Mouse (Mus musculus): ENCODE measurements around the gene Gpr62. TPM values are rescaled to one million over a fixed set of nuclear protein-coding genes. Genes with fewer than 3 reads are reported as not detected.
A peak's percentile ranks its signal among the peaks of the same experiment; 100 is the strongest.

Gpr62 gene
- polyA plus RNA-seq, 1 experiment from 2014 or later = 0.64 TPM

DNA sequence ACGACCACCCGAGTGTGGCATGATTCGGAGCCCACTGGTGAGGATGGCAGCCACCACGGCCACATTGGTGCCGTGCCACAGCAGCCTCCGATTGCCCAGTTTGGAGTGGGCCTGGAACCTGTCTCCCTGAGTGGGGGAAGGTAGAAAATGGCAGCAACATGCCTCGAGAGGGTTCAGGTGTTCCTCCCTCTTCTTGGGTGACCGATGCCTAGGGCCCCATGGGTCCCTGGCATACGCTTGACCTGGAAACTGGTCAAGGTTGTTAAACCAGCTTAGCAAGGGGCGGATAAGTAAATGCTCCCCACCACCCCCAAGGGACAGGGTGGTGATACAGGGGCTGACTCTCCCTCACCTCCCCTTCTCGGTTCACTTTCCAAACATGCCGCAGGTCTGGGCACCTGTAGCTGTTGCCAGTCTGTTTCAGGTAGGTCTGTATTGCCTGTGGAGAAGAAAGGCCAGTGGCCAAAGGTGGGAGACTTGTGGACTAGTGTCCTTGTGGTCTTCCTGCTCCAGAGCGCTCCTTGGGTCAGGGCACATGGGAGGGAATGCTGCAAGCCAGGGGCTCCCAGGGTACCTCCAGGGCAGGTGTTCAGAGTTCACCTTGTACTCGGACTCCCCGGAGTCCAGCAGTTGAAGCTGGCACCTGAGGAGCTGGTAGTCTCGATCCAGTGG lies 7.5 kb upstream of the Gpr62 start:
- no peak for ATAC-seq (replicated peaks)
- Histone ChIP-seq H3K36me3 (no peaks in the 10 kb centered on the region), H3K27me3 (no peaks in the 10 kb centered on the region), H3K4me3 (no peak overlapping the region), H3K27ac (replicated peaks) (no peak overlapping the region), H3K9ac (replicated peaks) (no peak overlapping the region), H3K4me2 (replicated peaks) (no peak overlapping the region), H3K4me1 (peaks cover 25% of the 10 kb centered on the region), H3K9me3 (no peaks in the 10 kb centered on the region)
- WGBS = 91% methylated on average over 16 of the region's 16 CpGs

DNA sequence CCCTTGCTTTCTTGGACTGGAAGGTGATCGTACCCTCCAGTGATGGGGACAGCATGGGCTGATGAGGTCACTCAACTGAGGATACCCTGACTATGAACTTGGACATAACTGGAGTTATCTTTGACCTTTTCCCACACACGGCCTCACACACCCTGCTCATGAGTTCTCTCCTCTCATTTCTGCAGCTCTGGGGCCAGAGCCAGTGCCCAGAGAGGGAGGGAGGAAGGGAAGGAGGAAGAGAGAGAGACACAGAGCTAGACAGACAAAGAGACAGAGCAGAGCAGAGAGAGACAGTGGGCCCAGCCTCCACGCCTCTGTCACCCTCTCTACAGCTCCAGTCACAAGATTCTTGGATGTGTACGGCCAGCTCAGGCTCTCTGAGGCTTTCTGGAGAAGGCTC lies 6.6 kb upstream of the Gpr62 start:
- Histone ChIP-seq H3K27me3 (no peaks in the 10 kb centered on the region), H3K4me3 (no peak overlapping the region), H3K9ac (replicated peaks) (no peak overlapping the region), H3K27ac (replicated peaks) (no peak overlapping the region), H3K36me3 (no peaks in the 10 kb centered on the region), H3K4me1 (peaks cover 17% of the 10 kb centered on the region), H3K4me2 (replicated peaks) (no peak overlapping the region), H3K9me3 (no peaks in the 10 kb centered on the region)
- 73% methylated on average over 4 of the region's 4 CpGs for WGBS
- ATAC-seq (replicated peaks) = no peak

DNA sequence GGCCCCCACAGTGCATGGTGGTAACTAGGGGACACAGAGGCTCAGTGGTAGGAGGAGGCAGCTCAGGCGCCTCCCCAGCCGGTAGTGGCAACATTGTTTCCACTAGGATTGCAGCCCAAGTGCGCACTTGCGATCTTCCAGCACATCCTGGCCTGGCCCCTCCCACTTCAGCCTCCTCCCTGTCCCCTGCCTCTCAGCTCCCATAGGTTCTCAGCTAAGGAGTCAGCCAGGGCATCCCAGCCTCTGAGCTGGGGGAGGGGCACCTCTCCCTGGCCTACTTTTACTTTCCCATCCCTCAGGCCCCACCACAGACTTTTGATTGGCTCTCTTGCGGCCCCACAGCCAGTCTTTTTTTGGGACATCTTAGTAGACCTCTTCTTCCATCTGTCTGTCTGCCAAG lies 6.2 kb upstream of the Gpr62 start:
- no peak overlapping the region for H3K27ac ChIP-seq (replicated peaks)
- H3K36me3 ChIP-seq = no peaks in the 10 kb centered on the region
- no peak overlapping the region for H3K4me2 ChIP-seq (replicated peaks)
- no peak overlapping the region for H3K4me3 ChIP-seq
- H3K9me3 ChIP-seq = no peaks in the 10 kb centered on the region
- WGBS = 11% methylated on average over 5 of the region's 5 CpGs
- no peaks in the 10 kb centered on the region for H3K27me3 ChIP-seq
- no peak overlapping the region for H3K9ac ChIP-seq (replicated peaks)
- ATAC-seq (replicated peaks) = no peak
- peaks cover 17% of the 10 kb centered on the region for H3K4me1 ChIP-seq

DNA sequence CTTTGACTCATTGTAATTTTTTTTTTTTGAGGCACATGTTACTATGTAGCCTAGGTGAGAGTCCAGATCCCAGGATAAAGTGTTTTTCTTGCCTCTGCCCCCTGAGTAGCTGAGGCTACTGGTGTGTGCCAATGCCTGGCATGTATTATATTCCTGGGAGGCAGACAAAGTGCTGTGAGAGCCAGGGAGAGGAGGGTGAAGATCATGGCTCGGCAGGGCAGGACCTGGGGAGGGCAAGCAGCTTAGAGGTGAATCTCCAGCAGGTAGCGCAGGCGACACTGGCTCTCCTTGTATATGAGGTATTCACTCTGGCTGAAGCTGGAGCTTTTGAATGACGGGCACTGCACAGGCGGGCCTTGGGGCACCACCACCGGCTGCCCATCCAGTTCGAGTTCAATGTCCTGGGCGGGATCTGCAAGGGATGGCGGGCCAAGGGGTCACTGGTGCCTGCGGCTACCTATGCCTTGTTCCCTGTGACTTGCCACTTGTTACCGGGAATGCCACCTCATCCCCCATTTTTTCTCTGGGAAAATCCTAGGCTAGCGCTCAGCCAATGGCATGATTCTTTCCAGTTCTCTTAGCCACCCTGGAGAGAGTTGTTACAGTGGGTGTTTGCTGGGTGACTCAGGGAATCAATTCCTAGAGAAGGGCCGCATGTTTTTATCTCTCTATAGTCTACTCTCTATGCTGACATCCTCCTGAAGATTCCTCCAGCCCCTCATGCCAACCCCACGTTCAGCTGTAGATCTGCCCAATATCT lies 5.4 kb upstream of the Gpr62 start:
- Histone ChIP-seq H3K9me3 (no peaks in the 10 kb centered on the region), H3K4me3 (no peak overlapping the region), H3K27me3 (no peaks in the 10 kb centered on the region), H3K4me2 (replicated peaks) (no peak overlapping the region), H3K9ac (replicated peaks) (no peak overlapping the region), H3K4me1 (peaks cover 13% of the 10 kb centered on the region), H3K36me3 (no peaks in the 10 kb centered on the region), H3K27ac (replicated peaks) (no peak overlapping the region)
- WGBS = 63% methylated on average over 14 of the region's 14 CpGs
- no peak for ATAC-seq (replicated peaks)

DNA sequence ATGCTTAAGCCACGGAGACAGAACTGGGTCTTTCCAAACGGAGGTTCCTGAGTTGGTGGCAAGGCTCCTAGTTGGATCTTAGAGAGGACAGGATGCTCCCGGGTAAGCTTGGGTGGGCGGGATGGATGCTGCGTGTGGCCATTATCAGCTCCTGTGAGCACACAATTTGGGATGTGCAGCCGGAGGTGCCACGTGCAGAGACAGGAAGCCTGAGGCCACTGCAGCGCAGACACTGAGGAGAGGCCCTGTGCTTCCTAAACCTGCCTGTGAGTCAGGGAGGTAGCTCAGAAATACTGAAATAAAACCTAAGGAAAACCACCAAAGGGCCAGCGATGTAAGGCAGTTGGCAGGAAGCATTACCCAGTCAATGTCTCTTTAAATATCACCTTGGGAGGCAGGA lies 4.0 kb upstream of the Gpr62 start:
- no peaks in the 10 kb centered on the region for H3K9me3 ChIP-seq
- WGBS = 73% methylated on average over 9 of the region's 9 CpGs
- no peak overlapping the region for H3K4me2 ChIP-seq (replicated peaks)
- no peaks in the 10 kb centered on the region for H3K36me3 ChIP-seq
- no peak overlapping the region for H3K9ac ChIP-seq (replicated peaks)
- H3K27ac ChIP-seq (replicated peaks) = no peak overlapping the region
- no peak for ATAC-seq (replicated peaks)
- no peaks in the 10 kb centered on the region for H3K27me3 ChIP-seq
- no peak overlapping the region for H3K4me3 ChIP-seq
- peaks cover 21% of the 10 kb centered on the region for H3K4me1 ChIP-seq

DNA sequence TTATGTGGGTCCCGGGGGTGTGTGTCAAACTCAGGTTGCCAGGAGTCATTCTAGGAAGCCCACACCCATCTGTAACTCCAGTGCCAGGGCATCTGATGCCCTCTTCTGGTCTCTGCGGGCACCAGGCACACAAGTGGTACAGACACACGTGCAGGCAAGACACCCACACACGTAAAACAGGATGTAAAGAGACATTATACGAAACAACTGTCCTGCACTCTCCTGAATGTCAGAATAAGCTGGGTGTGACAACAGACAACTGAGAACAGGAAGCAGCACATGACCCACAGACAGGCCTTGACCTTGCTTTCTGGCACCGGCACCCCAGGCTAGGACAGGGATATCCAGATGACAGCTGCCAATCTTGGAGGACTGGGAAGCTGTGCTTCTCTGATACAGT lies 3.6 kb upstream of the Gpr62 start:
- WGBS = 83% methylated on average over 6 of the region's 6 CpGs
- Histone ChIP-seq H3K36me3 (no peaks in the 10 kb centered on the region), H3K27me3 (no peaks in the 10 kb centered on the region), H3K27ac (replicated peaks) (no peak overlapping the region), H3K4me3 (no peak overlapping the region), H3K4me1 (peaks cover 21% of the 10 kb centered on the region), H3K4me2 (replicated peaks) (no peak overlapping the region), H3K9me3 (no peaks in the 10 kb centered on the region), H3K9ac (replicated peaks) (no peak overlapping the region)
- ATAC-seq (replicated peaks) = no peak

DNA sequence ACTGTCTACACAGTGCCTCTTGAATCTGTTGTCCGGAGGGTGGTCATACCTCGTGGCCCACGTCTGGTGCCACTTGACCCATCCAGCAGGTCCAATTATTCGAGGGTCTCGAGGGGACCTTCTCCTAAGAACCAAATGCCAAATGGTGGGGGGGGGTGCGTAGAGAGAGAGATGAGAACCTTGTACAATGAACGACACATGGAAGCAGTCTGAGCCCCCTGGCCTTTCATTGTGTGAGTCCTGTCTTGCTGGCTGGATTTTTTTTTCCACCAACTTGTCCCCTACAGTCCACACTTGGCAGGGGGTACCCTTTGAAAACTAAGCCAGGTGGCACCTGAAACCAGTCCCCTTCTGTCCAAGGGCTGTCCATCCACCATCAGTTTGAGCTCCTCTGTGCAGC lies 2.0 kb upstream of the Gpr62 start:
- peaks cover 19% of the 10 kb centered on the region for H3K4me1 ChIP-seq
- H3K36me3 ChIP-seq = peaks cover 8% of the 10 kb centered on the region
- no peak overlapping the region for H3K4me2 ChIP-seq (replicated peaks)
- no peaks in the 10 kb centered on the region for H3K9me3 ChIP-seq
- 85% methylated on average over 7 of the region's 7 CpGs for WGBS
- no peaks in the 10 kb centered on the region for H3K27me3 ChIP-seq
- H3K9ac ChIP-seq (replicated peaks) = no peak overlapping the region
- no peak for ATAC-seq (replicated peaks)
- H3K27ac ChIP-seq (replicated peaks) = no peak overlapping the region
- no peak overlapping the region for H3K4me3 ChIP-seq

DNA sequence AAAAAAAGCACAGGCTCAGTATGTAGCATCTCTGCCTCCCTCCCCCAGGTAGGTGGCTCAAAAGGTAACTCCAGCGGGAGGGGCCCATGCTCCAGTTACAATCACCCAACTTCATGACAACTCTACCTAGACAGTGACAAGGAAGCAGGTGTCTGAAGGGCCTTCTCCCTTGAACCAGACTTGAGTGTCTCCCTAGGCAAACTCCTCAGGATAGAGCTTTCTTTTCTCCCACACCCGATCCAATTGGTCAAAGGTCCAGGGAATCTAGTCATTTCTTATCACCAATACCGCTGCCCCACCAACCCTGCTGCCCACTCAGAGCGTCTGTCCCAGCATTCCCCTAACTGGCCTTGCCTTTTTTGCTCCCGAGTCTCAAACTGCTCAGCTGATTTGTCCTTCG lies 983 bp upstream of the Gpr62 start:
- Histone ChIP-seq H3K27me3 (no peaks in the 10 kb centered on the region), H3K9ac (replicated peaks) (no peak overlapping the region), H3K4me2 (replicated peaks) (no peak overlapping the region), H3K36me3 (peaks cover 17% of the 10 kb centered on the region), H3K9me3 (no peaks in the 10 kb centered on the region), H3K27ac (replicated peaks) (no peak overlapping the region), H3K4me1 (peaks cover 19% of the 10 kb centered on the region), H3K4me3 (no peak overlapping the region)
- ATAC-seq (replicated peaks) = no peak
- 91% methylated on average over 6 of the region's 6 CpGs for WGBS

DNA sequence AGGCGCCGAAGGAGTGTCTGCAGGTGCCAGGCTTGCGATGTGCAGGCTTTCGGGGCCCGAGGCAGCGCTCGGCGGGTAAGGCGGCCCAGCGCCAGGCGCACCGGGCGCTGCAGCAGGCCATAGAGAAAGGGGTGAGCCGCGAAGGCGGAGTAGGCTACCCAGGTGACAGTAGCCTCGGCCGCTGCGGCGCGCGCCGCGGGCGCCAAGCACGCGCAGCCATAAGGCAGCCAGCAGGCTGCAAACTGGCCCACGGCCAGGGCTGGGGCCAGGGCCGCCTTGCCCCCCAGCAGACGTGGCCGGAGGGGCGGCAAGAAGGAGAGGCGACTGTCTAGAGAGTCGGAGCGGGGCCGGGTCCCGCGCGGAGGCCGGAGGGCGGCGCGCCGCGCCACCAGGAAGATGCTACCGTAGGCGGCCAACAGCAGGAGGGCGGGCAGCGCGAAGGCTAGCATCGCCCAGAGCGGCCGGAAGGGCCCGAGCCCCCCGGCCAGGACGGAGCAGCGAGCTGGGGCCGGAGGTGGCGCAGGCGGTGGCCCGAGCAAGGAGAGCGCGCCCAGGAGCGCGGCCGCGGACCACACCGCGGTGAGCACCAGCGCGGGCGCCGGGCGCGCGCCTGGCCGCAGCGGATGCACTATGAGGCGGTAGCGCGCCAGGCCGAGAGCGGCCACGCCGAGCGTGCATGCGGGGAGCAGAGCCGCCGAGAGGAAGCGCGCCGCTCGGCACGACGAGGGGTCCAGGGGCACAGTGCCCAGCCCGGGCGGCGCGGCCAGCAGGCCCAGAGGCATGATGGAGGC lies 792 bp downstream of the Gpr62 start:
- WGBS = 1% methylated on average over 91 of the region's 99 CpGs
- peak overlapping the region; percentile 59 for H3K9ac ChIP-seq (replicated peaks)
- no peaks in the 10 kb centered on the region for H3K9me3 ChIP-seq
- peaks cover 31% of the 10 kb centered on the region for H3K36me3 ChIP-seq
- peak overlapping the region; percentile 70 for H3K27ac ChIP-seq (replicated peaks)
- peak; percentile 83 for ATAC-seq (replicated peaks)
- peak overlapping the region; percentile 75 for H3K4me2 ChIP-seq (replicated peaks)
- no peaks in the 10 kb centered on the region for H3K27me3 ChIP-seq
- peak overlapping the region; percentile 45 for H3K4me3 ChIP-seq
- H3K4me1 ChIP-seq = peaks cover 25% of the 10 kb centered on the region

DNA sequence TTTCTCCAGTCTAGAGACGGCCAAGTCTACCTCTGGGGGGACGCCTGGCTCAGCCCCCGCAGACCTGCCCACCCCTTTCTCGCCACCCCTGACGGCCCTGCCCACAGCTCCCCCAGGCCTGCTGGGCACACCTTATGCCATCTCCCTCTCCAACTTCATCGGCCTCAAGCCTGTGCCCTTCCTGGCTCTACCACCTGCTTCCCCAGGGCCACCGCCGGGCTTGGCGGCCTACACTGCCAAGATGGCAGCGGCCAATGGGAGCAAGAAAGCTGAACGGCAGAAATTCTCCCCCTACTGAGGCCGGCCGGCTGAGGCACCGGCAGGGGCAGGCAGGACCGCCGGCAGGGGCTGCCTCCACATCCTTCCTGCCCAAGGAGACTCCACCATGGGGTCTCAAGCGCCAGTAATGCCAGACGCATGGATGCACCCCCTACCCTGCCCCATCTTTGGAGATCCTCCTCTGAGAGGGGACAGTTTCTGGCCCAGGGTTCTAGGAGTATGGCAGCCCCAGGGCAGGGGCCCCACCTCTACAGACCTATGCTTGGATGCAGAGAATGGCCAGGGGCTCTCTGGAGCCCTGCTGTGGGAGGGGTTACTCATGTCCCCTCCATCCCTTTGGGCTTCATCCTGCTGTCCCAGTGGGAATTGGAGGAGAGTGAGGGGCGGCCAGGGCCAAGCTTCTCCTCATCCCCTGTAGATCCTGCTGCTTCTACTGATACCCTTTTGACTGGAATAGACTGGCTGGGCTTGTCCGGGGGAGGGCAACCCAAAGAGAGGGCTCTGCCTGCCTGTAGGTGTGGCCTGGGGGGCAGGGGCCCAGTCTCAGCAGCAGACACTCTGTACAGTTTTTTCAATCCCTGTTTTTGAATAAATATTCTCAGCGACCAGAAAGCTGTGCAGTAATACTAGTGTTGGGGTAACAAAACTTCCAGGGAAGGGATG lies 2.3 kb downstream of the Gpr62 start:
- 77% methylated on average over 21 of the region's 21 CpGs for WGBS
- H3K4me2 ChIP-seq (replicated peaks) = no peak overlapping the region
- ATAC-seq (replicated peaks) = no peak
- no peak overlapping the region for H3K9ac ChIP-seq (replicated peaks)
- no peaks in the 10 kb centered on the region for H3K27me3 ChIP-seq
- H3K9me3 ChIP-seq = no peaks in the 10 kb centered on the region
- peaks cover 36% of the 10 kb centered on the region for H3K4me1 ChIP-seq
- peaks cover 33% of the 10 kb centered on the region for H3K36me3 ChIP-seq
- H3K27ac ChIP-seq (replicated peaks) = no peak overlapping the region
- no peak overlapping the region for H3K4me3 ChIP-seq

DNA sequence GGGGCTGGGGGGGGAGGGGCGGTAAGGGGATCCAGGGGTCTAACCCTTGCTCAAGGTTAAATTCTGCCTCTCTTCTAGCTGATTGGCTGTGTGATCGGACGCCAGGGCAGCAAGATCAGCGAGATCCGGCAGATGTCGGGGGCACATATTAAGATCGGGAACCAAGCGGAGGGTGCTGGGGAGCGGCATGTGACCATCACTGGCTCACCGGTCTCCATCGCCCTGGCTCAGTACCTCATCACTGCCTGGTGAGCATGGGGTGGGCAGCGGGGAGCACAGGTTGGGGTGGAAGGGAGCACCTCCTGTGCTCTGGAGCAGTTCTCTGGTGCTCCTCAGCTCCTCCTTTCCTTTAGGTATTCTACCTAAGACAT lies 3.3 kb downstream of the Gpr62 start:
- Histone ChIP-seq H3K9ac (replicated peaks) (no peak overlapping the region), H3K9me3 (no peaks in the 10 kb centered on the region), H3K36me3 (peaks cover 33% of the 10 kb centered on the region), H3K4me1 (peaks cover 46% of the 10 kb centered on the region), H3K4me2 (replicated peaks) (no peak overlapping the region), H3K27ac (replicated peaks) (no peak overlapping the region), H3K4me3 (no peak overlapping the region), H3K27me3 (no peaks in the 10 kb centered on the region)
- no peak for ATAC-seq (replicated peaks)
- WGBS = 92% methylated on average over 12 of the region's 12 CpGs
